Mouse (Mus musculus) heart, postnatal 25 days (tissue): ENCODE data around the gene Insrr. TPM values are rescaled to one million over a fixed set of nuclear protein-coding genes. Genes with fewer than 3 reads are reported as not detected.
"Not testable (repeated sequence)": the region's sequence is repeated elsewhere in the genome, so short reads cannot be mapped to it uniquely, and the experiment has no call there.

Experiments
- DNase-seq: peaks from one replicate; pipeline ENCODE4 v3.0.0; 2022; ENCODE audit warnings: low spot score
- intact Hi-C: fragments of 180-260 bp; cut with DNase I; formaldehyde crosslinking; loops from one replicate; pipeline ENCODE4 v1.15.1; 2025
- total RNA-seq, 2 experiments: library from RNA; stranded (reverse); gene quantifications; 2 replicates each; pipeline ENCODE4 v1.2.3; 2021

Gene Insrr
- total RNA-seq, 2 experiments from 2014 or later = 0.08 TPM; not detected in 1

- intact Hi-C loops = loop anchor here (1.0 to 5.0 kb wide), 3 partner anchors 21 to 59 kb away; partner anchors contain the start of gene Ntrk1
- DNase-seq = peak; percentile 29
These were observed 19.9 kb downstream of the Insrr start for GRCm38 (mm10) chr3:87816646-87817093.

GRCm38 (mm10) chr3:87818226-87818625 is 21.5 kb downstream of the Insrr start:
- DNase-seq = no peak
- intact Hi-C loops = loop anchor here (5.0 kb wide), 1 partner anchor 61 kb away; no protein-coding TSS in a partner anchor

GRCm38 (mm10) chr3:87824206-87824605 is 27.5 kb downstream of the Insrr start, which contains the start of gene Pear1:
TSS of gene Pear1 (minus strand) at chr3:87824306.
- DNase-seq, intact Hi-C loops: not testable (repeated sequence)

- no peak for DNase-seq
- intact Hi-C loops = no loop called here
These were observed 31.7 kb downstream of the Insrr start for GRCm38 (mm10) chr3:87828435-87828834.

GRCm38 (mm10) chr3:87829025-87829424 is 32.3 kb downstream of the Insrr start:
- intact Hi-C loops = no loop called here
- DNase-seq = no peak

- intact Hi-C loops = no loop called here
- no peak for DNase-seq
These were observed 35.5 kb downstream of the Insrr start for GRCm38 (mm10) chr3:87832109-87832859.

GRCm38 (mm10) chr3:87833482-87833881 is 36.7 kb downstream of the Insrr start:
- no peak for DNase-seq
- intact Hi-C loops = no loop called here

GRCm38 (mm10) chr3:87838622-87839021 is 41.9 kb downstream of the Insrr start:
- intact Hi-C loops = loop anchor here (1.0 kb wide), 1 partner anchor 68 kb away; no protein-coding TSS in a partner anchor
- DNase-seq = no peak

- DNase-seq = no peak
- intact Hi-C loops = no loop called here
These were observed 44.1 kb downstream of the Insrr start for GRCm38 (mm10) chr3:87840858-87841257.

- intact Hi-C loops = no loop called here
These were observed 48.2 kb downstream of the Insrr start for GRCm38 (mm10) chr3:87844981-87845380.

GRCm38 (mm10) chr3:87846186-87846585 is 49.4 kb downstream of the Insrr start:
- DNase-seq = no peak
- intact Hi-C loops = no loop called here

More at GRCm38 (mm10) chr3:87844981-87845380, 48.2 kb downstream of the Insrr start:
- no peak for DNase-seq

GRCm38 (mm10) chr3:87846650-87847110 is 49.9 kb downstream of the Insrr start, which contains the start of gene Sh2d2a:
TSS of gene Sh2d2a (plus strand) at chr3:87846755.
- DNase-seq = no peak
- intact Hi-C loops = no loop called here

- intact Hi-C loops = no loop called here
- DNase-seq = no peak
These were observed 50.9 kb downstream of the Insrr start for GRCm38 (mm10) chr3:87847680-87848079.

- intact Hi-C loops = no loop called here
- no peak for DNase-seq
These were observed 52.4 kb downstream of the Insrr start for GRCm38 (mm10) chr3:87849117-87849516.

GRCm38 (mm10) chr3:87854795-87855568 is 58.2 kb downstream of the Insrr start:
- intact Hi-C loops = no loop called here
- no peak for DNase-seq

GRCm38 (mm10) chr3:87855936-87856335 is 59.2 kb downstream of the Insrr start:
- no peak for DNase-seq
- intact Hi-C loops = no loop called here

- no peak for DNase-seq
- intact Hi-C loops = no loop called here
These were observed 60.9 kb downstream of the Insrr start for GRCm38 (mm10) chr3:87857666-87858065.

- DNase-seq = peak; percentile 35
- intact Hi-C loops = loop anchor here (1.0 kb wide), 1 partner anchor 65 kb away; the partner anchor contains the start of gene Ntrk1
These were observed 63.1 kb downstream of the Insrr start for GRCm38 (mm10) chr3:87859813-87860212.

- intact Hi-C loops, DNase-seq: not testable (repeated sequence)
These were observed 67.4 kb downstream of the Insrr start for GRCm38 (mm10) chr3:87864111-87864510.
